Mouse (Mus musculus) embryo, embryonic 10 days (tissue): ENCODE measurements around the gene Arpc4.

Source experiments
- DNase-seq: peaks from one replicate; pipeline ENCODE4 v3.0.0-alpha.2; 2015; ENCODE audit warnings: low spot score

The Arpc4 gene

GRCm38 (mm10) chr6:113366639-113367038, 11.3 kb upstream of the Arpc4 start:
- DNase-seq, result no peak

GRCm38 (mm10) chr6:113367574-113367973, 10.3 kb upstream of the Arpc4 start:
- DNase-seq, result no peak

- DNase-seq, result no peak
These were observed 9.8 kb upstream of the Arpc4 start for GRCm38 (mm10) chr6:113368124-113368523.

- DNase-seq, result no peak
These were observed 9.3 kb upstream of the Arpc4 start for GRCm38 (mm10) chr6:113368577-113368976.

- DNase-seq, result no peak
These were observed 7.6 kb upstream of the Arpc4 start for GRCm38 (mm10) chr6:113370194-113370929.

GRCm38 (mm10) chr6:113373491-113373890, 4.4 kb upstream of the Arpc4 start:
- no peak for DNase-seq

GRCm38 (mm10) chr6:113377172-113377495, 781 bp upstream of the Arpc4 start:
- no peak for DNase-seq

GRCm38 (mm10) chr6:113379246-113379645, 1.3 kb downstream of the Arpc4 start:
- DNase-seq, result no peak

- DNase-seq, result no peak
These were observed 2.6 kb downstream of the Arpc4 start for GRCm38 (mm10) chr6:113380480-113380879.

GRCm38 (mm10) chr6:113384351-113384927, 6.5 kb downstream of the Arpc4 start:
- DNase-seq, result no peak

GRCm38 (mm10) chr6:113385160-113385714, 7.3 kb downstream of the Arpc4 start:
- DNase-seq, result no peak

- no peak for DNase-seq
These were observed 8.1 kb downstream of the Arpc4 start for GRCm38 (mm10) chr6:113386025-113386424.

- no peak for DNase-seq
These were observed 11.0 kb downstream of the Arpc4 start, which contains the start of gene Ttll3 for GRCm38 (mm10) chr6:113388960-113389359. Gene Ttll3, plus strand, starts transcription at chr6:113389260.

GRCm38 (mm10) chr6:113390715-113391114, 12.8 kb downstream of the Arpc4 start:
- DNase-seq, result no peak

- DNase-seq, result no peak
These were observed 14.1 kb downstream of the Arpc4 start for GRCm38 (mm10) chr6:113392015-113392386.

- DNase-seq, result peak; percentile 85
These were observed 14.6 kb downstream of the Arpc4 start for GRCm38 (mm10) chr6:113392387-113393071.

- no peak for DNase-seq
These were observed 16.0 kb downstream of the Arpc4 start for GRCm38 (mm10) chr6:113393951-113394350.

GRCm38 (mm10) chr6:113394811-113395210, 16.9 kb downstream of the Arpc4 start:
- DNase-seq, result no peak

GRCm38 (mm10) chr6:113395501-113395900, 17.6 kb downstream of the Arpc4 start:
- DNase-seq, result no peak

- no peak for DNase-seq
These were observed 18.5 kb downstream of the Arpc4 start for GRCm38 (mm10) chr6:113396270-113397030.

- DNase-seq, result no peak
These were observed 24.2 kb downstream of the Arpc4 start for GRCm38 (mm10) chr6:113402094-113402493.
